Mouse (Mus musculus) C2C12 (cell line): ENCODE results near the gene Tmco5. TPM values are rescaled to one million over a fixed set of nuclear protein-coding genes. Genes with fewer than 3 reads are reported as not detected.
"Not testable (repeated sequence)": the region's sequence is repeated elsewhere in the genome, so short reads cannot be mapped to it uniquely, and the experiment has no call there.

Experiments
- H3K27me3 ChIP-seq: one replicate; pipeline ENCODE4 v1.6.1; 2011; ENCODE audit not compliant: control insufficient read depth, insufficient read depth, insufficient read length
- H3K36me3 ChIP-seq: one replicate; pipeline ENCODE4 v1.6.1; 2011; ENCODE audit not compliant: control insufficient read depth, insufficient read depth
- H3K4me3 ChIP-seq: one replicate; pipeline ENCODE4 v1.5.1; 2011; ENCODE audit warnings: mild to moderate bottlenecking, control low read depth; ENCODE audit not compliant: poor library complexity, insufficient read depth, severe bottlenecking
- H3K79me2 ChIP-seq: one replicate; pipeline ENCODE4 v1.6.1; 2011; ENCODE audit not compliant: control insufficient read depth, insufficient read depth
- H3K79me3 ChIP-seq: one replicate; pipeline ENCODE4 v1.6.1; 2011; ENCODE audit warnings: low read depth, control low read depth
- H3ac ChIP-seq: one replicate; pipeline ENCODE3; 2011; ENCODE audit warnings: low read depth; ENCODE audit not compliant: control insufficient read depth, insufficient read length
- CEBPB ChIP-seq: IDR thresholded peaks from one replicate; pipeline ENCODE4 v1.6.1; 2011; ENCODE audit warnings: low read depth, mild to moderate bottlenecking, control low read depth, moderate library complexity
- CTCF ChIP-seq: IDR thresholded peaks from one replicate; pipeline ENCODE4 v1.5.1; 2011; ENCODE audit not compliant: control insufficient read depth, insufficient read depth, insufficient read length
- FOSL1 ChIP-seq: IDR thresholded peaks from one replicate; pipeline ENCODE4 v1.8.0; 2011; ENCODE audit warnings: mild to moderate bottlenecking, low read length; ENCODE audit not compliant: poor library complexity, insufficient read depth, severe bottlenecking
- MAX ChIP-seq: IDR thresholded peaks from one replicate; pipeline ENCODE4 v1.6.1; 2011; ENCODE audit warnings: mild to moderate bottlenecking, control low read depth
- MYOD1 ChIP-seq: IDR thresholded peaks from one replicate; pipeline ENCODE4 v1.6.1; 2011; ENCODE audit warnings: low read depth; ENCODE audit not compliant: control insufficient read depth, insufficient read length
- MYOG ChIP-seq: IDR thresholded peaks from one replicate; pipeline ENCODE4 v1.6.1; 2011; ENCODE audit not compliant: control insufficient read depth, insufficient read length; ENCODE audit errors: extremely low read depth
- USF1 ChIP-seq: IDR thresholded peaks from one replicate; pipeline ENCODE4 v1.6.1; 2011; ENCODE audit warnings: low read depth, mild to moderate bottlenecking, control low read depth, moderate library complexity
- polyA plus RNA-seq: library from polyadenylated mRNA; unstranded; fragments of >200 nt; fragmentation: generic; extraction: Trizol; gene quantifications from one replicate; pipeline ENCODE4 v1.2.1, GENCODE M21; 2012; ENCODE audit warnings: missing spikeins

Tmco5 gene
- polyA plus RNA-seq, 1 experiment = not detected

DNA sequence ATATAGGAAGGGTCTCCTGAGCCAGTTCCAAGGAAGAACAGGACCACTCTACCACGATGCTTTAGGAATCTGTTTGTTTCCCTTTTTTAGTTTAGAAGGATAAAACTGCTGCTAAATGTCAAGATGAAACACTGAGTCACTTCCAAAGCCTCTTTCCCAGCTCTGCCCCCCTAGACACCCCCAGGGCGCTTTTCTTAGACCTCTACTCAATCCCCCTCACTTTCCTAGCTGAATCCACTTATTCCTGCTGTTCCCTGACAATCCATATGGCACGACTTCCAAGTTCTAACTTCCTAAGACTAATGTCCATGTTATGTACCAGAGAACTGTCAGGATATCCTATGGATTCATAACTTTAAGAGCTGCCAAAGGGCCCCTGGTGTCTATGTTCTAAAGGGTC is 40.1 kb downstream of the Tmco5 start:
- TF ChIP-seq CEBPB (no peak), MAX (no peak), USF1 (no peak), MYOG (no peak), CTCF (no peak), MYOD1 (no peak), FOSL1 (no peak)
- Histone ChIP-seq H3K79me3 (no peaks in the 10 kb centered on the region), H3K27me3 (no peaks in the 10 kb centered on the region), H3K79me2 (no peaks in the 10 kb centered on the region), H3K4me3 (no peak overlapping the region), H3K36me3 (no peaks in the 10 kb centered on the region), H3ac (no peak overlapping the region)

DNA sequence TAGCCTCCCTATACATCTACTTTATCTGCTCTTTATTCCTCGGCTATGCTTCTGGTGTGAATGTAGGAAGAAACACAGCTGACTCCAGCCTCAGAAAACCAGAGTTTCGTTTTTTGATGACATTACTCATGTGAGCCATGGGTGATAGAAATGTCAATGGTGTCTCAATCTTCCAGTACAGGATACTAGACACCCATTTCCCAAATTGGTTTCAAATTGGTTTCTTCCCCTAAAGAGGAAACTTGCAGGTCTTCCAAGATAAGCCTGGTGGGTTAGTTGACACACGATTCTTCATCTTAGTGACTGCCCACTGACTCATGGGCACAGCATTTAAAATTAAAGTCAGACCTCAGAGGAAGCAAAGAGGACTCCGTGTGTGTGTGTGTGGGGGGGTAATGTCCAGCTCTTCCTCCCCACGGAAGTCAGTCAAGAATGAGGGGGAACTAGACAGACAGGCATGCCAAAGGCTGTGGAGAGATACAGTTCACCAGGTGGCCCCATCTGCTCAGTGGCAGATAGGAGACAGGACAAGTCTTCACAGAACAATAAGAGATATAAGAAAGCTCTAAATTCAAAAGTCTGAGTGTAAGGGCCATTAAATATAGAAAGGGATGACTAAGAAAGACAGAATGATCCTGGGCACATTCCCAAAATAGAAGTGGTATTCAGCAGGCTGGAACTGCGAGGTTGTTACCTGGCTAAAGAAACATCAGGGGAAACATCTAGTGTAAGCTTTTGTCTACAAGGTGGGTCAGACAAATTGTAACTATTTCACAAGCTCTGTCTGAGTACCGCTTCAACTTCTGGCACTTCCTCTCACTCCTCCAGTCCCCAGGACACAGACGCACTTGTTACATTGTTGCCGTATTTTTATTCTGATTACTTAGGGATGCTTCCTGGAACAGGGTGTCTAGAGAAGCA is 44.3 kb downstream of the Tmco5 start:
- Histone ChIP-seq H3K27me3 (no peaks in the 10 kb centered on the region), H3K79me3 (no peaks in the 10 kb centered on the region)
- no peak for TF ChIP-seq CEBPB
- TF ChIP-seq USF1 = no peak
- TF ChIP-seq CTCF = no peak
- TF ChIP-seq MYOG = no peak
- TF ChIP-seq FOSL1 = peak; percentile 73
- no peak for TF ChIP-seq MYOD1
- TF ChIP-seq MAX = peak; percentile 43

DNA sequence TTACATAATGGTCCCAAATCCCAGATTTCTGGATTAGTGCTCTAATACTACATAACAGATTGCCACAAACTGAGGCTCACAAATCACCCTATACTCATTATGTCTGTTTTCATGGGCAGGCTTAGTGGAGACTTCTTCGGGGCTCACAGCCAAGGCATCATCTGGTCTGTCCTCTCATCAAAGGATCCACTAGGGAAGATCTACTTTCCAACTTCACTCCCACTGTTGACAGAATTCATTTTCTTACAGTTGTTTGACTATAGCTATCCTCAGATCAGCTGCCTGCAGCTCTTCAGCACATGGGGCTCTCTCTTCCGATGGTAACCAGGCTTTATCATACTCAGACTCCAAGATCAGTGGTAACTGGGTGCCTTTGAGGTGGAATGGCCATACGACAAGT is 45.2 kb downstream of the Tmco5 start:
- H3ac ChIP-seq = no peak overlapping the region
- no peaks in the 10 kb centered on the region for H3K79me2 ChIP-seq
- no peaks in the 10 kb centered on the region for H3K27me3 ChIP-seq
- no peaks in the 10 kb centered on the region for H3K79me3 ChIP-seq
- TF ChIP-seq CTCF (no peak), USF1 (no peak), MYOD1 (no peak), CEBPB (no peak), MAX (no peak), MYOG (no peak), FOSL1 (no peak)
- no peaks in the 10 kb centered on the region for H3K36me3 ChIP-seq
- H3K4me3 ChIP-seq = no peak overlapping the region

More for the DNA sequence above, 44.3 kb downstream of the Tmco5 start:
- H3K4me3 ChIP-seq = no peak overlapping the region
- no peaks in the 10 kb centered on the region for H3K79me2 ChIP-seq
- H3K36me3 ChIP-seq = no peaks in the 10 kb centered on the region
- H3ac ChIP-seq = no peak overlapping the region

DNA sequence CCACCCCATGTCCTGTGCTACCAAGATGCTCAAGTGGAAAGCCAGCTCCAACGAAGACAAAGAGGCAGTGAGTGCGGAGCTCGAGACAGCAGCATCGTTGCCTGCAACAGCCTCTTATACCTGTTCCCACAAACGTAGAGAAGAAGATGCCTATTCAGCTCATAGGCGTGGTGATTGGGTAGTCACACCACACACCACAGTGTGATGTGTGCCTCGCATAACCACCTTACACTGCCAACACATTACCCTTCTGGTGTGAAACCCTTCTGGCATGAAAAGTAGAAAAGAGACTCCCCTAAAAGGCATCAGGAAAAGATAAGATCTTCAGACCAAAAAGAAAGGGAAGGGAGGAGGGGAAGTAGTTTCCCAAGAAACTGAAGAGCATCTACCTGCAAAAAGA is 45.8 kb downstream of the Tmco5 start:
- Histone ChIP-seq H3K79me3 (no peaks in the 10 kb centered on the region), H3K27me3 (no peaks in the 10 kb centered on the region), H3K4me3 (no peak overlapping the region), H3ac (no peak overlapping the region), H3K79me2 (no peaks in the 10 kb centered on the region), H3K36me3 (no peaks in the 10 kb centered on the region)
- TF ChIP-seq FOSL1 = no peak

DNA sequence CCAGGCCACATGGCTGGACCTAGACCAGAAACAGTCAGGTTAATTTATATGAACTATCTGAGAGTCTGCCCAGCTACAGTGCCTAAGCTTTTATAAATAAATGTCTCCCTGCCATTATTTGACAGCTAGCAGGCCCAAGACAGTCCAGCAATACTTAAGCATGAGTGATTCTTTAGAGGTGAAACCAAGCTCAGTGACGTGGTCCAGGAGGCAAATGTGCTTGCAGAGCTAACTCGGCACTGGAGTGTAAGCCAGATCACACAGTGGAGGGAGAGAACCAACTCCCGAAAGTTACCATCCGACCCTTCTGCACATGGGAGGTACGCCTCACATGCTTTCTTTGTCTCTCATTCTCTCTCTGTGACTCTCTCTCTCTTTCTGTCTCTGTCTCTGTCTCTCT is 46.7 kb downstream of the Tmco5 start:
- no peak overlapping the region for H3ac ChIP-seq
- H3K27me3 ChIP-seq = no peaks in the 10 kb centered on the region
- H3K79me2 ChIP-seq = no peaks in the 10 kb centered on the region
- H3K79me3 ChIP-seq = no peaks in the 10 kb centered on the region
- H3K36me3 ChIP-seq = no peaks in the 10 kb centered on the region
- no peak for TF ChIP-seq MAX
- no peak for TF ChIP-seq FOSL1
- no peak overlapping the region for H3K4me3 ChIP-seq

DNA sequence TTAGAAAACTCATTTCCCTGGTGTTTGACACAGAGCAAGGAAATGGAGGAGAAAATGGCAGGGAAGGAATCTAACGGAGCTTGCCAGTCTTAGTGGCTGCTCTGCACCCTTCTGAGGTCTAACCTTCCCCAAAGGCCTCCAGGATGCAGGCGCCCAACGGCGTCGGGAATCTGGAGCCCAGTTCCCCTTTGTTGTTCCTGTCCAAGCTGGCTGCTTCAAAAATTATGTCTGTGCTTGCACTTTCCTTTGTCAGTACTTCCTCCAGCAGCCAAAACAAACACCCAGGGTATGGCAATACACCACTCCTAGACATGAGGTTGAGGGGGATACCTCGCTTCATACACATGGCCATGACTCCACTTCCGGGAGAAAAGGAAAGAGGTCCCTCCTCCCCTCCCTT is 53.7 kb downstream of the Tmco5 start:
- no peak for TF ChIP-seq MAX
- TF ChIP-seq CEBPB = no peak
- TF ChIP-seq FOSL1 = no peak
- no peak for TF ChIP-seq MYOG
- TF ChIP-seq MYOD1 = no peak
- no peak for TF ChIP-seq USF1
- no peak for TF ChIP-seq CTCF

DNA sequence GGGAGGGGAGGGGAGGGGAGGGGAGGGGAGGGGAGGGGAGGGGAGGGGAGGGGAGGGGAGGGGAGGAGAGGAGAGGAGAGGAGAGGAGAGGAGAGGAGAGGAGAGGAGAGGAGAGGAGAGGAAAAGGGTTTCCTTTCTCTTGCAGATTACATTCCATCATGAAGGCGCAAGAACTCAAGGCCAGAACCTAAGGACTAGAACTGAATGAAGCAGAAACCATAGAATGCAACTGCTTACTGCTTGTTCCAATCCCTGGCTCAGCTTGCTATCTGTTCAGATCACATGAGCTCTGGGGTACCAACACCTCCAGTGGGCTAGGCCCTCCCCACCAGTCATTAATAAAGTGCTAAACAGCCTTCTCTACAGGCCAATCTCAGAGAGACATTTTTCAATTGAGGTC is 55.7 kb downstream of the Tmco5 start:
- not testable (repeated sequence) for H3K79me2 ChIP-seq, H3ac ChIP-seq, H3K36me3 ChIP-seq, H3K79me3 ChIP-seq, H3K4me3 ChIP-seq, H3K27me3 ChIP-seq

More for the DNA sequence above, 53.7 kb downstream of the Tmco5 start:
- no peaks in the 10 kb centered on the region for H3K27me3 ChIP-seq
- no peaks in the 10 kb centered on the region for H3K79me3 ChIP-seq
- no peaks in the 10 kb centered on the region for H3K79me2 ChIP-seq
- no peak overlapping the region for H3K4me3 ChIP-seq
- H3K36me3 ChIP-seq = no peaks in the 10 kb centered on the region
- H3ac ChIP-seq = no peak overlapping the region
